Comparison of ENCODE assay signal across 23 mouse cellular contexts in the genomic region with DNA sequence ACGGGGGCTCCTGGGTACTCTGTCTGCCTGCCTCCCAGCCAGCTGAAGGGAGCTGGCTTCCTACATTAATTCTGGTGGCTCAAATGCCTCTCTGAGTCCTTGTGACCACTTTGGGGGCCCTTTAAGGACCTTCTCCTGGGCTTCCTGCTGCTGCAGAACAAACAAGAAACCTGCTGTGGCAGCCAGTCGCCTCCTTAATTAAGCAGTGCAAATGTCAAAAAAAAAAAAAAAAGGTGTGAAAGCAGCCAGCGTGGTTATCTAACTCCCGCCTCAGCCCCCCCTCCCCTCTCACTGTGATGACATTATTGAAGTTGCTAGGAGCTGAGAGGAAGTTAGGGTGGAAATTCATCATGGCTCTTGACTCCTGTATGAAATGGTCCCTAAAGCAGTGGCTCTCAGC.
A peak's percentile ranks its signal among the peaks of the same experiment; 100 is the strongest.
DNase-seq lines count a peak whose midpoint lies in the region; ATAC-seq and TF ChIP-seq lines count a peak whose summit lies in the region.
"Had no signal": no experiment of that assay in that cellular context is flagged by ENCODE, and none has a peak within 500 bp of the region (broad histone marks: within the 10 kb centered on the region; RNA-seq: fewer than 3 reads in every experiment).

No protein-coding gene starts in this region.

- intact Hi-C loops in left cerebral cortex, adult 2 months (cut with DNase I): no loop called here

- 16% methylated on average over 4 of the region's 4 CpGs for WGBS in forebrain, embryonic 10.5 days
- 13% methylated on average over 4 of the region's 4 CpGs for WGBS in forebrain, embryonic 13.5 days
- WGBS in midbrain, embryonic 10.5 days: 16% methylated on average over 4 of the region's 4 CpGs
- WGBS in midbrain, embryonic 16.5 days: 11% methylated on average over 4 of the region's 4 CpGs
- 6% methylated on average over 4 of the region's 4 CpGs for WGBS in limb, embryonic 10.5 days

- H3K27me3 ChIP-seq in forebrain, embryonic 10.5 days (ENCODE audit: poor library complexity, severe bottlenecking): peaks cover 24% of the 10 kb centered on the region
- no peaks in the 10 kb centered on the region for H3K27me3 ChIP-seq in forebrain, embryonic 13.5 days
- 0 out of 2 replicates have a peak, but pooled peaks cover 6% of the 10 kb centered on the region for H3K27me3 ChIP-seq in midbrain, embryonic 10.5 days (ENCODE audit: low read depth, poor library complexity, severe bottlenecking)
- H3K27me3 ChIP-seq in midbrain, embryonic 16.5 days (ENCODE audit: control insufficient read depth, insufficient read depth, low read depth, low read length): no peaks in the 10 kb centered on the region
- 0 out of 2 replicates have a peak, but pooled peaks cover 6% of the 10 kb centered on the region for H3K27me3 ChIP-seq in limb, embryonic 10.5 days (ENCODE audit: low read depth, poor library complexity, severe bottlenecking)
- H3K27me3 ChIP-seq: hindbrain, embryonic 12.5 days; midbrain, embryonic 15.5 days had no signal

- TF ChIP-seq CTCF in left cerebral cortex, adult 2 months (IDR thresholded peaks at IDR 0.05): no peak

- peak overlapping the region; percentile 53; the same call in 1 of the 2 replicates for H3K27ac ChIP-seq in forebrain, embryonic 10.5 days
- H3K27ac ChIP-seq in forebrain, embryonic 13.5 days: no peak overlapping the region
- H3K27ac ChIP-seq in midbrain, embryonic 10.5 days (replicated peaks): peak overlapping the region; percentile 13; the same call in 1 of the 2 replicates
- H3K27ac ChIP-seq in midbrain, embryonic 16.5 days (ENCODE audit: low read length): no peak overlapping the region
- H3K27ac ChIP-seq in limb, embryonic 10.5 days: peak overlapping the region; percentile 30; the same call in 1 of the 2 replicates
- H3K27ac ChIP-seq in left cerebral cortex, adult 2 months: no peak overlapping the region
- H3K27ac ChIP-seq: embryonic facial prominence, embryonic 13.5 days; gastrocnemius, adult 2 months; hindbrain, embryonic 12.5 days; kidney, postnatal 0 days; midbrain, embryonic 15.5 days had no signal

- H3K4me2 ChIP-seq in forebrain, embryonic 13.5 days: no peak overlapping the region
- no peak overlapping the region for H3K4me2 ChIP-seq in midbrain, embryonic 16.5 days (ENCODE audit: low read length)
- H3K4me2 ChIP-seq: embryonic facial prominence, embryonic 13.5 days; hindbrain, embryonic 12.5 days; midbrain, embryonic 15.5 days had no signal

- H3K4me3 ChIP-seq in forebrain, embryonic 10.5 days: no peak overlapping the region
- H3K4me3 ChIP-seq in forebrain, embryonic 13.5 days: no peak overlapping the region
- no peak overlapping the region for H3K4me3 ChIP-seq in midbrain, embryonic 10.5 days
- H3K4me3 ChIP-seq in midbrain, embryonic 16.5 days (ENCODE audit: low read depth, low read length): no peak overlapping the region
- H3K4me3 ChIP-seq in limb, embryonic 10.5 days: no peak overlapping the region
- H3K4me3 ChIP-seq in left cerebral cortex, adult 2 months: no peak overlapping the region
- H3K4me3 ChIP-seq: embryonic facial prominence, embryonic 13.5 days; erythroblast, embryonic 14.5 days; gastrocnemius, adult 2 months; hindbrain, embryonic 12.5 days; midbrain, embryonic 15.5 days; myocyte had no signal

- no peak for DNase-seq in forebrain, embryonic 10.5 days (ENCODE audit: extremely low spot score, low spot score)
- no peak for DNase-seq in midbrain, embryonic 10.5 days (ENCODE audit: low spot score)
- no peak for DNase-seq in limb, embryonic 10.5 days (ENCODE audit: low spot score)
- no peak for DNase-seq in retina, embryonic 14.5 days (ENCODE audit: low spot score)
- DNase-seq in left cerebral cortex, adult 2 months (ENCODE audit: extremely low spot score in 1 of 2, low spot score in 2 of 2): no peak
- DNase-seq: adrenal gland, adult 2 months; cerebellum, adult 2 months; cerebellum, postnatal 25 days; gastrocnemius, adult 2 months; kidney, adult 18-20 months; left cerebral cortex, postnatal 4 days; liver; right cerebral cortex, adult 18-20 months; right cerebral cortex, postnatal 4 days; thymus, postnatal 25 days had no signal

- H3K9ac ChIP-seq in forebrain, embryonic 13.5 days: no peak overlapping the region
- no peak overlapping the region for H3K9ac ChIP-seq in midbrain, embryonic 16.5 days (ENCODE audit: low read depth, low read length)
- H3K9ac ChIP-seq: embryonic facial prominence, embryonic 13.5 days; hindbrain, embryonic 12.5 days; midbrain, embryonic 15.5 days had no signal

- no peaks in the 10 kb centered on the region for H3K36me3 ChIP-seq in forebrain, embryonic 10.5 days (replicated peaks)
- no peaks in the 10 kb centered on the region for H3K36me3 ChIP-seq in forebrain, embryonic 13.5 days (ENCODE audit: poor library complexity, severe bottlenecking)
- H3K36me3 ChIP-seq in midbrain, embryonic 10.5 days: no peaks in the 10 kb centered on the region
- H3K36me3 ChIP-seq in midbrain, embryonic 16.5 days (ENCODE audit: control insufficient read depth, insufficient read depth, low read length): no peaks in the 10 kb centered on the region
- no peaks in the 10 kb centered on the region for H3K36me3 ChIP-seq in limb, embryonic 10.5 days
- H3K36me3 ChIP-seq: embryonic facial prominence, embryonic 13.5 days; hindbrain, embryonic 12.5 days; midbrain, embryonic 15.5 days had no signal

- no peaks in the 10 kb centered on the region for H3K9me3 ChIP-seq in forebrain, embryonic 10.5 days
- no peaks in the 10 kb centered on the region for H3K9me3 ChIP-seq in forebrain, embryonic 13.5 days (replicated peaks)
- H3K9me3 ChIP-seq in midbrain, embryonic 10.5 days (replicated peaks): no peaks in the 10 kb centered on the region
- H3K9me3 ChIP-seq in midbrain, embryonic 16.5 days (replicated peaks; ENCODE audit: control insufficient read depth, low read length, poor library complexity, severe bottlenecking): no peaks in the 10 kb centered on the region
- no peaks in the 10 kb centered on the region for H3K9me3 ChIP-seq in limb, embryonic 10.5 days (replicated peaks)
- H3K9me3 ChIP-seq: embryonic facial prominence, embryonic 13.5 days; hindbrain, embryonic 12.5 days; midbrain, embryonic 15.5 days had no signal

- H3K4me1 ChIP-seq in forebrain, embryonic 10.5 days: peaks cover 21% of the 10 kb centered on the region
- peaks cover 26% of the 10 kb centered on the region for H3K4me1 ChIP-seq in forebrain, embryonic 13.5 days
- H3K4me1 ChIP-seq in midbrain, embryonic 10.5 days: peaks cover 14% of the 10 kb centered on the region
- peaks cover 10% of the 10 kb centered on the region; the same call in 1 of the 2 replicates for H3K4me1 ChIP-seq in midbrain, embryonic 16.5 days (ENCODE audit: control insufficient read depth, insufficient read depth, low read length)
- H3K4me1 ChIP-seq in limb, embryonic 10.5 days: peaks cover 9% of the 10 kb centered on the region
- H3K4me1 ChIP-seq: embryonic facial prominence, embryonic 13.5 days had no signal

- ATAC-seq in forebrain, embryonic 13.5 days: no peak
- no peak for ATAC-seq in midbrain, embryonic 16.5 days

Comparison
In these comparisons a context has a peak if more than half of its experiments do, and no peak if none do; other contexts are left out.
1. H3K27ac ChIP-seq: peak in forebrain, embryonic 10.5 days (single experiment), midbrain, embryonic 10.5 days (single experiment) and limb, embryonic 10.5 days (single experiment); none in forebrain, embryonic 13.5 days (single experiment), midbrain, embryonic 16.5 days (single experiment) and left cerebral cortex, adult 2 months (single experiment).